Mouse (Mus musculus): ENCODE data around the gene Rhob. TPM values are rescaled to one million over a fixed set of nuclear protein-coding genes. Genes with fewer than 3 reads are reported as not detected.

Rhob gene
- total RNA-seq, 1 experiment from 2014 or later, result 201 TPM

DNA sequence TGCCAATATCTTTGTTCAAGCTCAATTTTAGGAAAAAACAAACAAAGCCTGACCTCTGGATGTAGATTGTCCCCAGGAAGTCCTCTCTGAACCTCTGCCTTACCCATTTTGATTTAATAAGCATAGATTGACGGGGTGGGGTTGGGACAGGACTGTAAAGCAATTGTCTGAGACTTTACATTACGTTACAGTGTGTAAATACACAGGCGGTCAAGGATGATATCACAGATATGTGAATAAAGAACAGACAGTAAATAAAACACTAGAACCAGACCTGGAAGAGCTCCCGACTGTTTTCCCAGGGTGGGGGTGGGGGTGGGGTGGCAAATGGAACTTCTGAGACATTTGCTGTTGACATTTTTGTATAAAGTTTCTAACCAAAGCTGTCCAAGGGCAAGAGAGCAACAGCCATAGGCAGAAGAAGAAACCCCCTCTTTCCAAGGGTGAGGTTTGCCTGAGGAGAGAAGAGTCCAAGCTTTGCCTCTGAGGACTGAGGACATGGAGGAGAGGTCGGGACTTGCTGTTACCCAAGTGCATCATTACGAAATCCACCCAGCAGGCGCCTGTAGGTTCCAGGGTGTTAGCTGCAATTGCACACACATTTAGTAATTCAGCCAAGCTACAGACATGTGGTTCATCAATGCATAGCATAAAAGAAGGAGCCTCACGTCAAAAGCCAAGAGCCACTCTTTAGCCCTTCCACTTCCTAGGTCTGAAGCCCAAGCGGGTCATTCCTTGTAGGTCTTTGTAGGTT, 7.3 kb upstream of the Rhob start:
- DNase-seq, result peak; percentile 47

DNA sequence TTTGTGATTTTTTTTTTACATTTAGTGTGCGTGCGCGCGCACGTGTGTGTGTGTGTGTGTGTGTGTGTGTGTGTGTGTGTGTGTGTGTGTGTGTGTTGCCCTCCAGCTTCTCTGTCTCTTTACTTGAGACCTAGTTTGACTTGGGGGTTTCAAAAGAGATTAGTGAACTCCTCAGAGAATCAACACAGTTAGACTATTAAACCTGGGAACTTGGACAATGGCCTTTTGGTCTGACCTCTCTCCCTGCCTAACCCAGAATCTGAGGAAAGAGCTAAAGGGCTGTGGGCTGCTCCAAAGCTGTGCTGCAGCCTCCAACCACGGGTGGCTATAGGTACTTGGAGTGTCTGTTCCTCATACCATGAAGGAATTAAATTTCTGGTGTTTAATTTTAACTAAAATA, 4.3 kb upstream of the Rhob start:
- no peak for DNase-seq

DNA sequence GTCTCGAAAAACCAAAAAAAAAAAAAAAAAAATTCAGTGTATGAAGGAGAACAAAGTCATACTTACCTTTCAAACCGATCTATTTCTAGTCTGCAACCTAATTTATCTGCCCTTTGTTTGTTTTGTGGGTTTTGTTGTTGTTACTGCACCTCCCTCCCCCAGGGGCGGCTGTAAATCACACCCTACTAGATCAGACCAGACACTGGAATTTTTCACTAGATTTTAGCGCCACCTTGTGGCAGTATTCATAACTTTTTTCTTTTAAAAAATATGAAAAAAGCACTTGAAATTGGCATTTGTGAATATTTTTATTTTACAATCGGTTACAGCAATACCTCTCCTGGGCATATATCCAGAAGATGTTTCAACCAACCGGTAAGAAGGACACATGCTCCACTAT, 2.7 kb upstream of the Rhob start:
- DNase-seq, result peak; percentile 80

DNA sequence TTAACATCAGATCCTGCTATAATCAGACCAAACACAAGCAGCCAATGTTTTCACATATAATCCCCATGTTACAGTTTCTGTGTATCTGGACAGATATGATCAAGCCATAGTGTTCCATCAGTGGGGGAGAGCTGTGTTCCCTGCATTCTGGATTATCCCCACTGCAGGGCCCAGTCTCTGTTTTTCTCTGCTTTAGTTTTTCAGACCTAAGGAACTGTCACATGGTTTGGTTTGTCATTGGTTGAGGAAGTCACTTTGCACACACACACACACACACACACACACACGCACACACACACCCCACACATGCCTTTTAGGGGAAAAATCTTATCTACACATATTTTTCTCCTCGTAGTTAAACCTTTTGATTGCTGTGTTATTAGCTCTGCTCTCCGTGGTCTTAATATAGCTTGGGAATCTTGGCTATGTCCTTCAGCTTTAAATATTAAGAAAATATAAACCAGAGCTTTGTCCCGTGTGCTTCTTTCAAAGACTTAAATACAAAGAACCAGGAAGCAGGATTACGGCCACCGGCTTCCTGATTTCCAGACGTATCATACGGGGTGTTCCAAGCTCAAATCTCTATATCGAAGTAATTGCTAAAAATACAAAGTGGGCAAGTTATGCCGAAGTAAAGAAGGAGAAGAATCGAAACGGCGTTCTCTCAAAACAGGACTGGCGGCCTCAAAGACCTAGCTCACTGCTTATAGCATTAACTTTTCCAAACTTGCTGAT, 1.9 kb upstream of the Rhob start:
- no peak for DNase-seq

DNA sequence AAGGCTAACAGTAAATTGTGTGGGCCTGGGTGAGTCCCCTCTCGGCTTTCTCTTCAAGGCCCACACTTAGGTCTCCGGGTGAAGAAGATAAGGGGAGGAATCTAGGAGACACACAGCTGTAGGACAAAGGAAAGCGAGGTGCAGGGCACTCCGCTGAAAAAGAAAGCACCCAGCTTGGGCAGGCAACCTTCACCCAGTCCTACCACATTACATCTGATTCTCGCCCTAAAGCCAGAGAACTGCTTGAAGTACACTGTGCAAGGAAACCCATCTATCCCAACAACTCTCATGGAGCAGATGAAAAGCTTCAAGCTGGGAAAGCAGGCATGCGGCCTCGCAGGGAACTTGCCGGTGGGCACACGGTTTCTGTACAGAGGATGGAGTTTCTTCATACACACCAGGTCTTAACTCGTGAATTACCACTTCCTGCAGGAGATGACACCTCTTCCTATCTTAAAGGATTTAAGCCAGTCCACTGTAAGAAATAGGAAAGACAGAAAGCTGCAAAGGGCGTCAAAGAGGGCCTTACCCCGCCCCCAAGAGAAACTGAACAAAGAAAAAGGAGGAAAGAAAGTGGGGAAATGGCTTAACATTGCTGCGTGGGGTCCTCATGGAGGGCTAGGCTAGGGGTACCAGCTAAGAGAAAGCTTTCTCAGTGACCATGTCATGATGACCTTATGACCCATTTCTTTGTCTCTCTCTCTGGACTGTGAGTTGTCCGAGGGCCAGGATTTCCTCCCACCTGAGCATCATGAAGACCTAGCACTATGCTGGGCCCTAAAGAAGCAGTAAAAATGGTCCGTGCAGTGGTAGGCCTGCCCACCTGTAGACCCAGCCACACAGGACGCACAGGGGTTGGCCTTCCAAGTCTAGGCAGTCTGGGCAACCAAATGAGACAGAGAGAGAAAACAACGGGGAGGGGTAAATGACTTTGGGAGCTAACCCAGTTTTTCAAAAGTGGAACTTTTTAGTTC, 1.1 kb upstream of the Rhob start:
- DNase-seq, result no peak

DNA sequence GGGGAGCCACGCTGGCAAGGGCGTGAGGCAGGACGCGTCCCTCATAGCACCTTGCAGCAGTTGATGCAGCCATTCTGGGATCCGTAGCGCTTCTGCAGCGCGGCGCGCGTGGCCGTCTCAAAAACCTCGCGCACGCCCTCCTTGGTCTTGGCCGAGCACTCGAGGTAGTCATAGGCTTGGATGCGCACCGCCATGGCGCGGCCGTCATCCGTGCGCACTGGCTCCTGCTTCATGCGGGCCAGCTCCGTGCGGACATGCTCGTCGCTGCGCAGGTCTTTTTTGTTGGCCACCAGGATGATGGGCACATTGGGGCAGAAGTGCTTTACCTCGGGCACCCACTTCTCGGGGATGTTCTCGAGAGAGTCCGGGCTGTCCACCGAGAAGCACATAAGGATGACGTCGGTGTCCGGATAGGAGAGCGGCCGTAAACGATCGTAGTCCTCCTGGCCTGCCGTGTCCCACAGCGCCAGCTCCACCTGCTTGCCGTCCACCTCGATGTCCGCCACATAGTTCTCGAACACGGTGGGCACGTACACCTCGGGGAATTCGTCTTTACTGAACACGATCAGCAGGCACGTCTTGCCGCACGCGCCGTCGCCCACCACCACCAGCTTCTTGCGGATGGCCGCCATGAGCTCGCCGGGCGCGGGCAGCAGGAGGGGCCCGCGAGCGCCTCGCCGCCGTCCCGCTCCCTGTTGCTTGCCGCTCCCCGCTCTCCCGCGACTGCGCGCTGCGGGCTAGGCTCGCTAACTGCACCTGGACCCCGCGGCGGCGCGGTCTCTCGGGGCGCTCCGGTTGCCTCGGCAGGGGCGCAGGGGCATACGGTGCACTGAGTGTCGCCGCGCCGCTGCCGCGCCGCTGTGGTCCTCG, 573 bp downstream of the Rhob start:
- DNase-seq, result peak; percentile 80

DNA sequence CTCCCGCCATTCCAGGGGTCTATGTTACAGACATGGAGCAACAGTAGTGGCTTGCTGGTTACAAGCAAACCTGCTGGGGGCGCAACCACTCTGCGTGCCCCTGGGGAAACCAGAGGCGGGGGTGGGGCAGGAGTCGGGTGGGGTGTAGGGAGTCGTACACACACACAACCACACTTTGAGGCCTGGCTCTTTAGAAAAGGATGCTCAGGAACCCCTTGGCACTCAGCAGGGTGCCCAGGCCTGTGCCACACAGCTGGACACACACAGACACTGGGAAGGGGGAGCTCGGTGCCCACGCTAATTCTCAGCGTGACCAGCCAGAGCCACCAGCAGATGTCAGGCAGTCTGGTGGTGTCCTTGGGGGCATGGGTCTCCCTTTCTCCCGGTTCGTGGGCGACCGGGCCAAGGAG, 1.2 kb downstream of the Rhob start:
- DNase-seq, result peak; percentile 78

DNA sequence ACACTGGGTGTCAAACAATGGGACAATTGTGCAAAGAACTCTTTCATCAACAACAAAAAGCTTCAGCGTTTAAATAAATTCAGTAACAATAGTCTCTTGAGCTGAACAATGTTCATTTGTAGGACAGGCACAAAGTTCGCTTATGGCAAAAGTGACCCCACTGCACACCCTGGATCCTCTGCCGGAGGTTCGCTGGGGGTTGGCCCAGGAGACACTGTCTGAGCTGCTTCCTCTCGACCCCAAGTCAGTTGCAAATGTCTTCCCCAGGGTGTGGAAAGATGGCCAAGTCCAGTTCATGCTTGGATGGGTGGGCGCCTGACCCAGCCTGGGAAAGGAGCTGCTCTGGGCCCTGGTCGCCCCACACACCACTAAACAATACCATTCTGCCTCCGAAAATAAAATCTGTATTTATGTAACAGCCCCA, 1.6 kb downstream of the Rhob start:
- peak; percentile 42 for DNase-seq

DNA sequence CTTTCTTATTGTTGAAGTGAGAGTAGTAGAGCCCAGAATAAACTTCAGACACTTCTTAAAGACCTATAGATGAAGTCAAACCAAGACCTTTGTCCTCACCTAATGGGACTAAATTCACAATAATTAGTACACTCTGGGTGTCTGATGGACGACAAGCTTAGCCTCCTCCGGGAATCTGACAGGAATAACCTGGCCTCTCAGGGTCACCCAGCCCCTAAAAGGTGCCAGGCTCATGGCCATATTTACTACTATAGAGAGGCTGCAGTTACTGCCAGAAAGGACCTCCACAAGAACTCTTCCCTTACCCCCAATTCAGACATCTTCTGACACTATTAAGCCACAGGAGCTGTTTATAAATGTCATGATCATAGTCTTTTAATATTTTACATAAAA, 2.5 kb downstream of the Rhob start:
- DNase-seq, result no peak

DNA sequence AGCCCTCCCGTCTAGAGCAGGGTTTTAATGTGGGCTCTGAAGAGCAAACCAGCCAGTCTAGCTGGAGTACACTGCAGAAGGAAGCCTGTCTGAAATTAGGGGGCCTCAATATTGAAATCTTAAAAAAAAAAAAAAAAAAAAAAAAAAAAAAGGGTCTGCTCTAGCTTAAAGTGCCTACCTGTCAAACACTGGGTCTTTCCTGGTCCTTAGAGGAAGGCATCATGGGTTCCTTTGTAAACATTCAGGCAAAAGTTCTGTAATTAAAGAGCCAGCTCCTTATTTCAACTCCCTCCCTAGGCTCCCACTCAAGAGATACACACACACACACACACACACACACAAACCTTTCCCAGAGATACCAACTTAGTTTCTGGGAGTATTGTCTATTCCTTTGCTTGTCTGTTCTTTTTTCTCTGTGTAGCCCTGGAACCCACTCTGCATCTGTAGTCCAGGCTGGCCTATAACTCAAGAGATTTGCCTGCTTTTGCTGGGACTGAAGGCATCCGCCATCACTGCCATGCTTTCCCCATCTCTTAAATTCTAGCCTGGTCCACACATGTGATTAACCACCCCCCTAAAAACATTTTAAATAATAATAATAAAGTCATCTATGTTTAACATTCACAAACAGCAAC, 3.0 kb downstream of the Rhob start:
- no peak for DNase-seq

DNA sequence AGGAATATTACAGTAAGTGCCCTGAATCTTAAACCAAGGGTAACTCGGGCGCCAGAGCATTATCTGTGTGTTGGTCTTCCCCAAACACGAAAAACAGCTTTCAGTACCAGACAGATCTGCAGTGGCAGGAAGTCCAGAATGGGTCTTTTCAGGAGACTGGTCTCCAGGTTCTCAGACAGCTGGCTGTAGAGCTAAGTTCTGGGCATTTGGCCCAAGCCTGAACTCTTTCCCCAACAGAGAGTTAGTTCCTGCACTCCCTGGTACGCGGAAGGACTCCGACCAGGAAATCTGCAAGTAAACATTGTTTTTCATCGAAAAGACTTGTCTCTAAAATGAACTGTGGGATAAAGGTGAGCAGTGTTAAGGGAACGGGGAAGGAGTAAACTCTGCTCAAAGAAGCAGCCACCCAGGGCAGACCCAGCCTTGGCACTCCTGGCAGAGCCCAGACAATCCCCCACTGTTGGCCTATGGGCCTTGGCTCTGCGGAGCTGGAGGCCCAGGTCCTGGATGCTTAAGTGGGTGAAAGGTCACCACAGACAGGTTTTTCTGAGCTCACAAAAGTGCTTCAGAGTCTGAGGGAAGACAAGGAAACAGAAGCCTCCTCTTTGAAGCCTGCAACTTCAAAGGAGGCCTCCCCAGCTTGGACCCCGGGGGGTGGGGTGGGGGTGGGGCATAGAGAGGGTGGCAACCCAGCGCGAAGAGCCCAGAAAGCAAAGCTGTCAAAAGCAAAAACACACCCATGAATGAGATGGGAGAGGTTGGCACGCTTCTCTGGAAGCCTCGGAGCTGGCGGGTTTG, 3.7 kb downstream of the Rhob start:
- DNase-seq, result peak; percentile 66

DNA sequence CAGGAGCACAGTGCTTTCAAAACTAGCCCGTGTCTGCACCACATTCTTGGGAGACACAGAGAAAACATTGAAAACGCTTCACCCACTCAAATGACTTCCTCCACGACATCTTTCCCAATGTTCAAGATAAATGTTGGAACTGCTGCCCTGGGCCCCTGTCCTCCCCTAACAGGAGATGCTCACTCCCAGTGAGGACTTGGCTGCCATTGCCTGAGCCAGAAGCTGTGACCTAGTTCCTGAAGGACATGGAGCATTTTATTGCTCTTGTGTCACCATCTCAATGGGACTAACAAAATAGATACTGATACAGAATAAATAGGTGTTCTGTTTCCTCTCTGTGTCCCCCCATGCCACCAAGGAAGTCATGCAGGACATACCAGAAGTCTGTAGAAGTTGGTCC, 5.1 kb downstream of the Rhob start:
- peak; percentile 47 for DNase-seq

DNA sequence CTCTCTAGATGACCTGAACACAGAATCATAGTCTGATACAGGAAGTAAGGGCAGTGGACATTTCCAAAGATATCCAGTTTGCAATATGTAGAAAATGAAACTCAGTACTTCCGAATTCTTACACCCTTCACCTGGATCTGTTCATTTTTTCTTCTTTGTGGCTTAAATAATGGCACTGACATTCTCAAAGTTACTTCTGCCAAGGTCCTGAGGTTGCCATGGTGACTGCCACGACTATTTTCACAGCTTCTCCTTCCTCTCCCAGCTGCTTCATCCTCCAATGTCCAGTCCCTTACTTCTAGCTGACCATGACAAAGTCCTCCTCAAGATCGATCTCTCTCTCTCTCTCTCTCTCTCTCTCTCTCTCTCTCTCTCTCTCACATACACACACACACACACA, 6.4 kb downstream of the Rhob start:
- no peak for DNase-seq

DNA sequence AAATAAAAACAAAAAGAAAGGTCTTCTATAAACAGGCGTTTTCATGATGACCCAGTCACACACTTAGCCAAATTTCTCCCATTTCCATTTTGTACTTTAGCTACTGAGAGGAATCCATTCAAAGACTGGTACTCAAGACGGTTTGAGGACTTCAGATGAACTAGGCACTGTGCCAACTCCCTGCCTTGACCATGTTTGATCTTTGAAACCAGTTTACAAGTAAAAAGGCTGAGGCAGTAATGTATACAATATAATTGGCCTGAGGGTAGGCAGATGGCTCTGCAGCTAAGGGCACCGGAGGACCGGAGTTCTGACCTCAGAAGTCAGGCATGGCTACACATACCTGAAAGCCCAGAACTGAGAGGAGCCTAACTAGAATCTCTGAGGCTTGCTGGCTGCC, 10.7 kb downstream of the Rhob start:
- no peak for DNase-seq

DNA sequence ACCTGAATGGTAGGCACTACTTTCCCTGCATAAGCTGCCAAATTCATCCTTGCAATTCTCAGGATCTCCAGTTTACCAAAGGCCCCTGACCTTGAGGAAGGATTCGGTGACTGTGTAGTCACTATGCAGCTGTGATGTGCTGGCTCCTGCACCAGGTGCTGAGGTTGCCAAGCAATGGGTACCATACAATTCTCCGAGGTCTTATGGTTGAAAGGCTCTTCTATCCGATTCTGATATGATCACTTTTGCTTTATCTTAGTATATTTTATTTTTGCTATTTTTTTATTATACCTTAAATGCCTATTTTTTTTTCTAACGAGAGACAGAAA, 11.2 kb downstream of the Rhob start:
- DNase-seq, result no peak

DNA sequence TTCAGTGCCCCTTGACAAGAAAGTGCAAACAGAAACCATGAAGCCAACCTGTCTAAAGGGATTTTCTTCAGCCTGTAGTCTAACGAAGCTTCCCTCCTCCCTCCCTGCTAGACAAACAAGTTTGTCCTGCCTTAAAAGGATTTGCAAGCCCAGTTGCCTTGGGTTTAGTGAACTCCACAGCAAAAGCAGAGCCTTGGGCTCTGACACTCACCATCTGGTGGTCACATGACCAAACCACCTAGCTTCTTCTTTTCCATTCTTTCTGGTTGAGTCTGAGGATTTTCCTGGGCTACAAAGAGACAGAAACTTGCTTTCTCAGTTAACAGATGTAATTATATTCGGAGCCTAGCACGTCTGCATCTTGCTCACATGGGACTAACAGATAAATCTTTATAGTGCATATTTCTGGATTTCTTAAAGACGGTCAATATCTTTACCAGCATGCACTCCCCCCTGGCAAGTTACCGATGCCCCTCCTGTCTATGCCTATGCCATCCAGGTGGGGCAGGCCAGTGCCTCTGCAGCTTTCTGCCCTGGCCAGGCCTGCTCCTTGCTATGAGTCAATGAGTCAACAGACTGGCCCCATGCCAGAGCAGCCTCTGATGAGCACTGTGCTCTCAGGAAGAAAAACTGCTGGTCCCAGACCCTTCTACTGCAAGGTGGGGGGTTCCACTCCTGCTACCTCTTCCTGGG, 11.7 kb downstream of the Rhob start:
- DNase-seq, result peak; percentile 93

DNA sequence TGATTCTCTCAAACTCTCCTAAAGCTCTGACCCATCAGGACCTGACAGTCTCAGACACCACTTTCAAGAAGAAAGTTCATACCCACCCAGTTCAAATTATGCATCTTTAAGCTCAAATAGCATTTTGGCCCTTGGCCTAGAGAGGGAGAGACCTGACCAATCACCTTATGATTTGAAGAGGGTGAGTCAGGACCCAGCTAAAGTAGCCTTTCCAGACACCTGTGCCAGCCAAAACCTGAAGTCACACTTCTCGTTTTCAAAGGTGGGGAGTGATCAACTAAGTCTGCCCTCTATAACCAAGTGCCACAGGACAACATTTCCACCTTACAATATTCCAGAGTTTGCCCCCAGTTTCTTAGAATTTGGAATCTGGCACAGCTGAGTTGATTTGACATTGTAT, 12.5 kb downstream of the Rhob start:
- DNase-seq, result no peak

DNA sequence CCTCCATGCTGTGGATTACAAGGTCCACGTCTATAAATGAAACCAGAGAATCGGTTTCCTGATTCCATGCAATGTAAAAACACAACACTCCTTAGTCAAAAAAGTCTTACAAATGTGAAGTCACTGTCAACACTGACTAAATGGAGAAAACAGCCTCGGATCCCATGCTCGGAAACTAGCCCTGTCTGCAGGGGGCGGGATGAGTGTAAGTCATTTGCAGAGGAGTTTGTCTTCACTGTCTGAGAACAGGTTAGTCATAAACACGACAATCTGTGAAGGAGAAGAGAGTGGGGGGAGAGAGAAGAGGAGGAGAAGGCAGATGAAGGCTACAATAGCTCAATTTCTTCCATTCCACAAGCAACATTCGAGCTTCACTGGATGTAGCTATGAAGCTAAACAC, 14.6 kb downstream of the Rhob start:
- DNase-seq, result no peak

DNA sequence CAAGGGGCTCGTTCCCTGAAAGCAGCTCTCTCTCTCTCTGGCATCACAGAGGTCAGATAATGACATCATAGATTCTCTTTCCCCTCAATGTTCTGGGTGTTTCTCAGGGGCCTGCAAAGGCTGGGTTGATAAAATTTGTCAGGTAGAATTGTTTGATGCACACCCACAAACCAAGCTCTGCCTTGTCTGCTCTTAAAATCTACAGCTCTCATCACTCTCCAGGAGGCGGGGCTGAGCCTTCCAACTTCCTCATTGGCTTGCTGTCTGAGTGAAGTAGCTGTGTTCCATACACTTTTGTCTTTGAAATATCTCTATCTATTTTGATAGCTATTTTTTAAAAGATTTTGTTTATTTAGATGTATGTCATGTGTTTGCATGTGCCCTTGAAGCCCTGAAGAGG, 17.6 kb downstream of the Rhob start:
- DNase-seq, result no peak

DNA sequence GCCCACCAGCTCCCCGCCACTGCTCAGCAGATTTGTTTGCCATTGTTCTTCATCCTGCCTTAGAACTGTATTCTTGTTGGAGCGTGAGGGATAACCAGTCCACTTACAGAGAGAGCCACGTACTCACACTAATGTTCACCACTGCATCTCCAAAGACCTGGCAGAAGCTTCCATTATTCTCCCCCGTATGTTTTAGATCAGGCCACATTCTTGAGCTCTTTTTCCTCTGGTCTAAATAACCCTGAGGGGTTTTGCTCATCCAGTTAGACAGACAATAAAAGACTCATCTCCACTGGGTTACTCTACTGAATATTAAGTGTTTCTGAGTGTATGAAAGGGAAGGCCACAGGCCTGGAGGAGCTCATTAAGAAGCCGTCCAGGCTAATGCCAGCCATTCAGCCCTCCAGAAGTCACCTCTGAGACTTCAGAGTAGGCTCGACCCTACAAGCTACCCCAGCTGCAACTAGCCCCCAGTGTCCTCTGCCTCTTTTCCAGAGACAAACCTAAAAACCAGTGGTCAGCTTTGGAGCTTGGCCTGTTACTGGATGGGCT, 24.9 kb downstream of the Rhob start:
- DNase-seq, result no peak
